Mouse (Mus musculus) megakaryocyte, embryonic 14.5 days (primary cell): Measurements from ENCODE around the gene Smoc1.

Experiments
- FLI1 ChIP-seq: IDR thresholded peaks from 2 replicates; pipeline ENCODE4 v1.6.1; 2012; ENCODE audit warnings: low read length, inconsistent platforms, mixed read lengths
- GATA1 ChIP-seq: IDR thresholded peaks from 3 replicates; pipeline ENCODE4 v1.6.1; 2012; ENCODE audit warnings: mixed read lengths, low read length, inconsistent platforms, borderline replicate concordance

GRCm38 (mm10) chr12:81186081-81186480, 159.5 kb downstream of the Smoc1 start:
- TF ChIP-seq FLI1 (no peak), GATA1 (no peak)
